In genomic region chr2:105399085-105399891, GRCm38 (mm10) we compare ENCODE assay signal across 8 mouse cellular contexts. TPM values are rescaled to one million over a fixed set of nuclear protein-coding genes. Genes with fewer than 3 reads are reported as not detected.
DNase-seq lines count a peak whose midpoint lies in the region; ATAC-seq lines count a peak whose summit lies in the region.

TSS of gene Rcn1 (minus strand) at chr2:105399319.

- H3K4me2 ChIP-seq in hindbrain, embryonic 15.5 days, result peak within 1 kb of the TSS; percentile 96

- H3K4me3 ChIP-seq in hindbrain, embryonic 15.5 days, result peak within 1 kb of the TSS; percentile 53
- peak within 1 kb of the TSS; percentile 94 for H3K4me3 ChIP-seq in megakaryocyte, embryonic 14.5 days (replicated peaks)

- peak within 1 kb of the TSS; percentile 79 for H3K27ac ChIP-seq in hindbrain, embryonic 15.5 days (replicated peaks)

- peaks cover 22% of the 10 kb centered on the region for H3K4me1 ChIP-seq in hindbrain, embryonic 15.5 days (replicated peaks)
- peaks cover 43% of the 10 kb centered on the region for H3K4me1 ChIP-seq in megakaryocyte, embryonic 14.5 days

- peaks cover 9% of the 10 kb centered on the region; the same call in 1 of the 2 replicates for H3K27me3 ChIP-seq in hindbrain, embryonic 15.5 days
- H3K27me3 ChIP-seq in megakaryocyte, embryonic 14.5 days (replicated peaks), result peaks cover 44% of the 10 kb centered on the region

- peak; percentile 43 to 65 for DNase-seq in cerebellum, postnatal 4 days (ENCODE audit: low spot score in 2 of 2)
- peak; percentile 66 for DNase-seq in gastrocnemius, adult 18-20 months (ENCODE audit: low spot score)
- DNase-seq in left cerebral cortex, adult 8-10 months (ENCODE audit: low spot score in 2 of 2), result peak in 1 of 2 experiments; percentile 13
- peak; percentile 51 for DNase-seq in right cerebral cortex, postnatal 14 days
- DNase-seq in urinary bladder, postnatal 36 days (ENCODE audit: low spot score in 2 of 2), result peak; percentile 72 to 81

- no peaks in the 10 kb centered on the region for H3K36me3 ChIP-seq in hindbrain, embryonic 15.5 days
- H3K36me3 ChIP-seq in megakaryocyte, embryonic 14.5 days (replicated peaks; ENCODE audit: low read length), result peaks cover 7% of the 10 kb centered on the region

- ATAC-seq in activated CD4-positive, CD25-positive, alpha-beta regulatory T cell, adult 4 months, result peak; percentile 75
- peak; percentile 92 for ATAC-seq in hindbrain, embryonic 15.5 days (ENCODE audit: low FRiP score, low read depth)

- no peaks in the 10 kb centered on the region for H3K9me3 ChIP-seq in hindbrain, embryonic 15.5 days
- no peaks in the 10 kb centered on the region for H3K9me3 ChIP-seq in megakaryocyte, embryonic 14.5 days

- 2% methylated on average over 52 of the region's 57 CpGs for WGBS in hindbrain, embryonic 15.5 days

- peak within 1 kb of the TSS; percentile 68 for H3K9ac ChIP-seq in hindbrain, embryonic 15.5 days

RNA-seq across cellular contexts. Expression of gene Rcn1, which starts in this region (rescaled TPM):
- 10 to 100 TPM; 10.1 to 11.2 TPM for polyA plus RNA-seq in activated CD4-positive, CD25-positive, alpha-beta regulatory T cell, adult 4 months (2017; shearing (Covaris generic))
- total RNA-seq in gastrocnemius, adult 18-20 months (2021), result 1 to 10 TPM; 5.1 to 5.4 TPM
- 70.0 and 70.8 TPM in 2 replicates for polyA plus RNA-seq in hindbrain, embryonic 15.5 days (2015; fragmentation: Nextera tagmentation; extraction: Ambion mirVana)
- total RNA-seq in left cerebral cortex, adult 8-10 months (2022), result 10 to 100 TPM; 30.1 to 33.9 (median 30.5) TPM
- polyA plus RNA-seq in megakaryocyte, embryonic 14.5 days (2012; ENCODE audit: insufficient read depth, low replicate concordance), result 1.2 and 2.7 TPM in 2 replicates

Comparison
In these comparisons a context has a peak if more than half of its experiments do, and no peak if none do; other contexts are left out.
1. RNA of gene Rcn1 (total RNA-seq): 30.1 to 33.9 TPM in left cerebral cortex, adult 8-10 months; 5.1 to 5.4 TPM in gastrocnemius, adult 18-20 months; every median in the first group is over 4 times any median in the second.